Mouse (Mus musculus): ENCODE data around the gene Slc22a18. TPM values are rescaled to one million over a fixed set of nuclear protein-coding genes. Genes with fewer than 3 reads are reported as not detected.

Gene Slc22a18
- total and polyA plus RNA-seq, 3 experiments: 5.8 to 19.8 TPM; not detected in 1

DNA sequence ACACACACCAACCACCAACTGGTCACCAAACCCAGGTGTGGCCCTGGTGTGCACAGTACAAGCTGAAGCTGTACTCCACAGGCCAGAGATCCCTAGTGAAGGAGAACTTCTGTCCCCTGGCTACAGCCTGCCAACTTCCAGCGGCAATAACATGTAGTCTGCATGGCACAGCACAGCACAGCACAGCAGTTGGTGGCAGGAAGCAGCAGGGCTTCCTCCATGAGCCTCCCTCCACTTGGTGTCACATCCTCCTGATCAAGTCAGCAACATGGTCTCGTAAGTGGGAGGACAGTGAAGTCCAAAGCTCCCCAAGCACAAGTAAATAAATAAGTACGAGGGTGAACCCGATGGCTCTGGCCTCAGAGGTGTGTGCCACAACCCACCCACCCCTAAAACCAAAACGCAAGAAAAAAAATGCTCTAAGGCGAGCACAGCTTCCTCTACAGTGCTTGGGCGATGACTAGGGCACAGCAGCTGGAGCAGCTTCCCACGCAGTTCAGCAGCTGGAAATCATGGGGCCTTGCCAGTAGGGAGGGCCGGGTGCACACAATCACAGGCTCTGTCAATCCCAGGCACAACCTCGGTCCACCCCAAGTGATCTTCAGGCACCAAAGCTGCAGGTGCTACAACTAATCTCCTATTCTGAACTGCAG is 40.4 kb downstream of the Slc22a18 start:
- no peaks in the 10 kb centered on the region for H3K27me3 ChIP-seq (ENCODE audit: control insufficient read depth in 1 of 2, insufficient read depth in 2 of 2, low read length in 2 of 2)
- no peak for DNase-seq (ENCODE audit: low read depth, low spot score)
- H3K79me2 ChIP-seq (ENCODE audit: control insufficient read depth, insufficient read depth, low read length, poor library complexity): no peaks in the 10 kb centered on the region
- no peak overlapping the region for H3K9ac ChIP-seq (ENCODE audit: control insufficient read depth, low read depth, low read length, poor library complexity, severe bottlenecking)
- no peak overlapping the region for H3K4me3 ChIP-seq (ENCODE audit: control insufficient read depth in 1 of 2, insufficient read depth in 1 of 2, low read depth in 2 of 2, low read length in 2 of 2)
- no peak overlapping the region for H3K27ac ChIP-seq (ENCODE audit: control insufficient read depth, low read depth, low read length)
- TF ChIP-seq POLR2AphosphoS2 (IDR thresholded peaks at IDR 0.05; ENCODE audit: low read length) (no peak), NELFE (IDR thresholded peaks at IDR 0.05; ENCODE audit: low read depth, low read length) (no peak), MEF2A (IDR thresholded peaks at IDR 0.05; ENCODE audit: extremely low read depth, insufficient replicate concordance, low read depth, low read length, poor library complexity, severe bottlenecking) (no peak), TBP (IDR thresholded peaks at IDR 0.05; ENCODE audit: low read depth, low read length) (no peak)
- H3K9me3 ChIP-seq (replicated peaks; ENCODE audit: insufficient read depth, low read length): no peaks in the 10 kb centered on the region
- H3K4me1 ChIP-seq (ENCODE audit: control insufficient read depth in 1 of 2, insufficient read depth in 2 of 2, low read length in 2 of 2): peaks cover 0 to 4% of the 10 kb centered on the region in 2 experiments; a peak in 1 of 4 replicates
- peaks cover 0 to 9% of the 10 kb centered on the region in 2 experiments; a peak in 2 of 4 replicates for H3K36me3 ChIP-seq (ENCODE audit: control insufficient read depth in 1 of 2, insufficient read depth in 2 of 2, low read length in 2 of 2)

- Histone ChIP-seq H3K36me3 (ENCODE audit: control insufficient read depth in 1 of 2, insufficient read depth in 2 of 2, low read length in 2 of 2) (peaks cover 0 to 12% of the 10 kb centered on the region in 2 experiments; a peak in 2 of 4 replicates), H3K9me3 (replicated peaks; ENCODE audit: insufficient read depth, low read length) (no peaks in the 10 kb centered on the region), H3K4me3 (ENCODE audit: control insufficient read depth in 1 of 2, insufficient read depth in 1 of 2, low read depth in 2 of 2, low read length in 2 of 2) (no peak overlapping the region), H3K79me2 (ENCODE audit: control insufficient read depth, insufficient read depth, low read length, poor library complexity) (no peaks in the 10 kb centered on the region; the same call in 1 of the 2 replicates), H3K27ac (ENCODE audit: control insufficient read depth, low read depth, low read length) (no peak overlapping the region), H3K4me1 (ENCODE audit: control insufficient read depth in 1 of 2, insufficient read depth in 2 of 2, low read length in 2 of 2) (peaks cover 0 to 4% of the 10 kb centered on the region in 2 experiments; a peak in 1 of 4 replicates), H3K27me3 (ENCODE audit: control insufficient read depth in 1 of 2, insufficient read depth in 2 of 2, low read length in 2 of 2) (no peaks in the 10 kb centered on the region), H3K9ac (ENCODE audit: control insufficient read depth, low read depth, low read length, poor library complexity, severe bottlenecking) (no peak overlapping the region)
- TF ChIP-seq MAX (IDR thresholded peaks at IDR 0.05; ENCODE audit: low read length) (no peak), MXI1 (IDR thresholded peaks at IDR 0.05; ENCODE audit: low read depth, low read length) (no peak), CHD1 (IDR thresholded peaks at IDR 0.05; ENCODE audit: low read depth, low read length) (no peak), SMC3 (IDR thresholded peaks at IDR 0.05; ENCODE audit: low read depth, low read length) (no peak), ELF1 (IDR thresholded peaks at IDR 0.05; ENCODE audit: low read depth, low read length) (no peak), ZMIZ1 (IDR thresholded peaks at IDR 0.05; ENCODE audit: low read depth, low read length) (no peak), MAZ (IDR thresholded peaks at IDR 0.05; ENCODE audit: low read depth, low read length) (no peak), ZC3H11A (IDR thresholded peaks at IDR 0.05; ENCODE audit: low read depth, low read length) (no peak), TBP (IDR thresholded peaks at IDR 0.05; ENCODE audit: low read depth, low read length) (no peak), KAT2A (conservative IDR thresholded peaks at IDR 0.05; ENCODE audit: low read depth, low read length) (no peak), MYB (IDR thresholded peaks at IDR 0.05; ENCODE audit: low read depth, low read length) (no peak), UBTF (IDR thresholded peaks at IDR 0.05; ENCODE audit: borderline replicate concordance, insufficient read depth, low read depth, low read length) (no peak), MEF2A (IDR thresholded peaks at IDR 0.05; ENCODE audit: extremely low read depth, insufficient replicate concordance, low read depth, low read length, poor library complexity, severe bottlenecking) (no peak), BHLHE40 (IDR thresholded peaks at IDR 0.05; ENCODE audit: borderline replicate concordance, low read depth, low read length) (no peak), RCOR1 (IDR thresholded peaks at IDR 0.05; ENCODE audit: low read depth, low read length) (no peak), USF2 (IDR thresholded peaks at IDR 0.05; ENCODE audit: borderline replicate concordance in 1 of 2, insufficient read depth in 1 of 2, low read depth in 1 of 2, low read length in 2 of 2) (no peak)
- DNase-seq (ENCODE audit: low read depth, low spot score): no peak
Observed at GRCm38 (mm10) chr7:143514416-143514768, 40.9 kb downstream of the Slc22a18 start.
